Mouse (Mus musculus): ENCODE results near the gene Plb1. TPM values are rescaled to one million over a fixed set of nuclear protein-coding genes. Genes with fewer than 3 reads are reported as not detected.

Plb1 gene
- polyA plus RNA-seq, 1 experiment: 8.7 TPM

DNA sequence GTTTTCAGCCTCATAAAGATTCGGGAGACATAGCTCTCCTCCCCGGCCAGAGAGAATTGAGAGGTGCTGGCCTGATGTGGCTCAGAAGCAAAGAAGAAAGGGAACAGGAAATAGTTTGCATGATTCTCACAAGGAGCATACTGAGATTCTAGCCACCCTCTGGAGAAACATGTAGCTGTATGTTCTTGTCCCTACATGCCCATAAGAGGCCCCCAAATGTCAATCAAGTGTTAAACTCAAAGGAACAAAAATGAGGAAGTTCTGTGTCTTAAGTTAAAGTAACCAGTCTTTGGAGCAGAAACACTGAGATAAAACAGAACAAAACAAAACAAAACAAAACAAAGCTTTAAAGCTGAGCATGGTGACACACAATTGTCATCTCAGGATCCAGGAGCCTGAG lies 6.8 kb downstream of the Plb1 start:
- H3K4me3 ChIP-seq (ENCODE audit: control insufficient read depth, insufficient read depth, low read length): no peak overlapping the region
- 42% methylated on average over 2 of the region's 2 CpGs for WGBS
- H3K4me1 ChIP-seq (replicated peaks; ENCODE audit: control insufficient read depth, insufficient read depth, low read length): no peaks in the 10 kb centered on the region
- no peaks in the 10 kb centered on the region for H3K36me3 ChIP-seq (ENCODE audit: control insufficient read depth, insufficient read depth, low read length)
- no peak for DNase-seq
- no peak overlapping the region for H3K27ac ChIP-seq (ENCODE audit: control insufficient read depth, insufficient read depth, low read length)
- H3K27me3 ChIP-seq (ENCODE audit: control insufficient read depth, insufficient read depth, low read length): no peaks in the 10 kb centered on the region
- TF ChIP-seq CTCF (IDR thresholded peaks at IDR 0.05; ENCODE audit: borderline replicate concordance, control insufficient read depth, extremely low read depth, insufficient read depth, low read length, poor library complexity) (no peak), POLR2A (IDR thresholded peaks at IDR 0.05; ENCODE audit: control insufficient read depth, extremely low read depth, insufficient read depth, low read length, poor library complexity) (no peak)

DNA sequence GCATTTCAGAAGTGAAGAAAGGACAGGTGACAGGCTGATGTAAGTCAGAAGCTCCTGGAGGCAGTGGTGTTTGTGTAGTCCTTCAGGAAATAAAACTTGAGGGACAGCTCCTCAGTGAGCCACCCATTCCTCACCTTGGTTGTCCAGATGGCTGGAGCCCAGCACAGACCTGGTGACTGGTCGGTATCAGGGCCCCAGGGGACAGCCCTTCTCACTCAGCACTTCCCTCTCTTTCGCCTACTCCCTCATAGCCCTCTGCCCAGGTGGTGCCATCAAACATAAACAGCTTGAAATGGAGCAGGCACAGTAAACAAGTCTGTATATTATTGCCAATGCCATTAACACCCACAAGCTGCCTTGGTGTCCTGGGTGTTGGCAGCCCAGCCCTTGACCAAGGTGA lies 8.2 kb downstream of the Plb1 start:
- H3K36me3 ChIP-seq (ENCODE audit: control insufficient read depth, insufficient read depth, low read length): no peaks in the 10 kb centered on the region
- 78% methylated on average over 2 of the region's 2 CpGs for WGBS
- no peak for DNase-seq
- TF ChIP-seq CTCF (IDR thresholded peaks at IDR 0.05; ENCODE audit: borderline replicate concordance, control insufficient read depth, extremely low read depth, insufficient read depth, low read length, poor library complexity): no peak
- TF ChIP-seq POLR2A (IDR thresholded peaks at IDR 0.05; ENCODE audit: control insufficient read depth, extremely low read depth, insufficient read depth, low read length, poor library complexity): no peak
- no peaks in the 10 kb centered on the region for H3K4me1 ChIP-seq (replicated peaks; ENCODE audit: control insufficient read depth, insufficient read depth, low read length)
- H3K27ac ChIP-seq (ENCODE audit: control insufficient read depth, insufficient read depth, low read length): no peak overlapping the region
- H3K27me3 ChIP-seq (ENCODE audit: control insufficient read depth, insufficient read depth, low read length): no peaks in the 10 kb centered on the region
- no peak overlapping the region for H3K4me3 ChIP-seq (ENCODE audit: control insufficient read depth, insufficient read depth, low read length)

DNA sequence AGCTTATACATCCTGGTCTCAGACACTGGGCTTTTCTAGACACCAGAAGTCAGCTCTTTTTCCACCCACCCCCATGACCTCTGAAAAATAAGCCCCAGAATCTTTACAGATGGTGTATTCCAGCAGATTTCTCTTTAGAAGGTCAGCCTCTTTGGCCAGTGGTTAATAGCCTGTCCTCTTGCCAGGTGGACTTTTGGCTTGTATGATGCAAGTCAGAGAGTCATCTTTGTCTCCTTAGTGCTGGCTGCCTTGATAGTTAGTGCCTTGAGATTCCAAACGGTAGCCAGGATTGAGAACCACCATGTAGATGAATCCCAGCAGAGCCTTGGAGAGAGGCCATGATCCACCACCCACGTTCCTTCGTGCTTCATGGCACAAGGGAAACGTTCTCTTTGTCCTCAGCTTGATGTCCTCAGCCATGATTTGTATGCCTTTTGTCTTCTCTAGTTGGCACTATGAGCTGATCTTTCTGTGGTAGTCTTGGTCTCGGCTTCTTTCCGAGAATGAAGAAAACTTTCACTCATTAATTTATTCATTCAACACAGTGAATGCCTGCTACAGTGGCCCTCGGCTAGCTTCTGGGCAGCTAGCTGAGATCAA lies 10.9 kb downstream of the Plb1 start:
- Histone ChIP-seq H3K4me1 (replicated peaks; ENCODE audit: control insufficient read depth, insufficient read depth, low read length) (no peaks in the 10 kb centered on the region), H3K27ac (ENCODE audit: control insufficient read depth, insufficient read depth, low read length) (no peak overlapping the region), H3K36me3 (ENCODE audit: control insufficient read depth, insufficient read depth, low read length) (no peaks in the 10 kb centered on the region), H3K4me3 (ENCODE audit: control insufficient read depth, insufficient read depth, low read length) (no peak overlapping the region), H3K27me3 (ENCODE audit: control insufficient read depth, insufficient read depth, low read length) (no peaks in the 10 kb centered on the region)
- no peak for DNase-seq
- TF ChIP-seq CTCF (IDR thresholded peaks at IDR 0.05; ENCODE audit: borderline replicate concordance, control insufficient read depth, extremely low read depth, insufficient read depth, low read length, poor library complexity) (no peak), POLR2A (IDR thresholded peaks at IDR 0.05; ENCODE audit: control insufficient read depth, extremely low read depth, insufficient read depth, low read length, poor library complexity) (no peak)
- 86% methylated on average over 7 of the region's 7 CpGs for WGBS

DNA sequence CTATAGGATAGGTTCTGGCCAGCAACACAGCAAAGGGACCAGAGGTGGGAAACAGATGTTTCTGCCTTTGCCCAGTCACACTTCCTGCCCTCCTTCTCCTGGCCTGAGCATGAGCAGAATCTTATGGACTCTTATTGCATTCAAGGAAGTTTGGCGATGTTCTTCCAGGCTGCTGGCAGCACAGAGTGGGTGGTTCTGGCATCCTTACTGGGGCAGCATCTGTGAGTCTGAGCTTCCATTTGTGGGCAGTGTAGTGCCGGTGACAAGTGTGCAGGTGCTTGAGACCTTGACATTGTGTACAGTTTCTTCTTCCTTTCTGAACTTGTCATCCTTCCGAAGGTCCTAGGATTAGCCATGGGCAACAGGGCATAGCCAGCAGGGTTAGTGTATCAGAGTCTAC lies 12.9 kb downstream of the Plb1 start:
- H3K27ac ChIP-seq (ENCODE audit: control insufficient read depth, insufficient read depth, low read length): no peak overlapping the region
- TF ChIP-seq CTCF (IDR thresholded peaks at IDR 0.05; ENCODE audit: borderline replicate concordance, control insufficient read depth, extremely low read depth, insufficient read depth, low read length, poor library complexity): no peak
- no peak for TF ChIP-seq POLR2A (IDR thresholded peaks at IDR 0.05; ENCODE audit: control insufficient read depth, extremely low read depth, insufficient read depth, low read length, poor library complexity)
- H3K36me3 ChIP-seq (ENCODE audit: control insufficient read depth, insufficient read depth, low read length): no peaks in the 10 kb centered on the region
- H3K4me1 ChIP-seq (replicated peaks; ENCODE audit: control insufficient read depth, insufficient read depth, low read length): no peaks in the 10 kb centered on the region
- no peak for DNase-seq
- no peaks in the 10 kb centered on the region for H3K27me3 ChIP-seq (ENCODE audit: control insufficient read depth, insufficient read depth, low read length)
- no peak overlapping the region for H3K4me3 ChIP-seq (ENCODE audit: control insufficient read depth, insufficient read depth, low read length)
- 69% methylated on average over 3 of the region's 3 CpGs for WGBS

DNA sequence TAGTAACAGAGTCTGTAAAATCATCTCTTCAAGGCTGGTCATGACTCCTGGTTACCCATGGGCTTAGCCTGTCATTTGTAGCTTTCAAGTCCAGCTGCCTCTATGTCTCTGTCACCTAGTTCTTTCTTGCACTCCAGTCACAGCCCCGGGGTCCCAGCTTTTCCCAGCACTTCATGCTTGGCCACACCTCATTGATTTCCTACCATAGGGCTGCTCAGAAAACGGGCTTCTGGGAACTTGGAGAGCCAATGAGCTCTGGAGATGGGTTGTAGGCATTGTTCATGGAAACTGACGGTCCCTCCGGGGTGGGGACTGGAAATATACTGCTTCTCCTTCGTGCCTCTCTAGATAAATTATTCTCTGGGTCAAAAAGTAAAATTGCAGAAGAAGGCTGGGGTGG lies 28.2 kb downstream of the Plb1 start:
- no peak for TF ChIP-seq POLR2A (IDR thresholded peaks at IDR 0.05; ENCODE audit: control insufficient read depth, extremely low read depth, insufficient read depth, low read length, poor library complexity)
- TF ChIP-seq CTCF (IDR thresholded peaks at IDR 0.05; ENCODE audit: borderline replicate concordance, control insufficient read depth, extremely low read depth, insufficient read depth, low read length, poor library complexity): no peak
- no peaks in the 10 kb centered on the region for H3K36me3 ChIP-seq (ENCODE audit: control insufficient read depth, insufficient read depth, low read length)
- WGBS: 70% methylated on average over 5 of the region's 5 CpGs
- no peak overlapping the region for H3K4me3 ChIP-seq (ENCODE audit: control insufficient read depth, insufficient read depth, low read length)
- DNase-seq: no peak
- no peaks in the 10 kb centered on the region for H3K4me1 ChIP-seq (replicated peaks; ENCODE audit: control insufficient read depth, insufficient read depth, low read length)
- H3K27ac ChIP-seq (ENCODE audit: control insufficient read depth, insufficient read depth, low read length): no peak overlapping the region
- H3K27me3 ChIP-seq (ENCODE audit: control insufficient read depth, insufficient read depth, low read length): no peaks in the 10 kb centered on the region

DNA sequence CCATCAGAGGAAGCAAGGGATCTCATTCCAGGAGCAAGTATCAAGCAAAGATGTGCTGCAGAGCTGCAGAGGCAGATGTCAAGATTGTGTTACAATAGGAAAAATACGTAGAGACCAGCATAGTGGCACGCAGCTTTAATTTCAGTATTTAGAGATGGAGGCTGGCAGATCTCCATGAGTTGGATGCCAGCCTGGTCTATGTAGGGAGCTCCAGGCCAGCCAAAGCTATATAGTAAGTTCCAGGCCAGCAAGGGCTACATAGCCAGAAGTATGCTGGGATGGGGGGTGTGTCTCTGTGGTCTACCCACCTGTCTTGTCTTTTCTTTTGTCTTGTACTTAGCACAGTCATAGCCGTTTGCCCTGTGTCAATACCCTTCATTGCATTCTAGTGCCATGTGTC lies 28.7 kb downstream of the Plb1 start:
- H3K4me1 ChIP-seq (replicated peaks; ENCODE audit: control insufficient read depth, insufficient read depth, low read length): no peaks in the 10 kb centered on the region
- H3K27ac ChIP-seq (ENCODE audit: control insufficient read depth, insufficient read depth, low read length): no peak overlapping the region
- DNase-seq: no peak
- no peaks in the 10 kb centered on the region for H3K27me3 ChIP-seq (ENCODE audit: control insufficient read depth, insufficient read depth, low read length)
- H3K4me3 ChIP-seq (ENCODE audit: control insufficient read depth, insufficient read depth, low read length): no peak overlapping the region
- 94% methylated on average over 3 of the region's 3 CpGs for WGBS
- H3K36me3 ChIP-seq (ENCODE audit: control insufficient read depth, insufficient read depth, low read length): no peaks in the 10 kb centered on the region
- no peak for TF ChIP-seq CTCF (IDR thresholded peaks at IDR 0.05; ENCODE audit: borderline replicate concordance, control insufficient read depth, extremely low read depth, insufficient read depth, low read length, poor library complexity)
- no peak for TF ChIP-seq POLR2A (IDR thresholded peaks at IDR 0.05; ENCODE audit: control insufficient read depth, extremely low read depth, insufficient read depth, low read length, poor library complexity)

DNA sequence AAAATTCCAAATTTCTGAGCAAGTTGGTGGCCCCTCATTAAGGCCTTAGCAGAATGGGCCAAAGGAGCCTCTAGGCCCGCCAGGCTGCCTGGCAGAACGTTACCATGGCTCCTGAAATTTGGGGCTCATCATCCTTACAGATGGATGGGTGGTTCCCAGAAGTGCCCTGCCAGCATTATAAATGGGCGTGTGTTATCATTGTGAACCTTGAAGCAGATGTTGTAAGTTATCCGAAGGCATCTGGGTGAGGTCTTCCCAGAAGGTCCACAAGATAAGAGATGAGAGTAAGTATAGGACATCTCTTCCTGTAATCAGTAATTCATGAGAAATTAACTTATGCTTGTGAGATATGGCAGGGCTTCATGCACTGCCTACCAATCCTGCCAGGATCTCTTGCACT lies 30.0 kb downstream of the Plb1 start:
- 92% methylated on average over 4 of the region's 4 CpGs for WGBS
- Histone ChIP-seq H3K4me3 (ENCODE audit: control insufficient read depth, insufficient read depth, low read length) (no peak overlapping the region), H3K36me3 (ENCODE audit: control insufficient read depth, insufficient read depth, low read length) (no peaks in the 10 kb centered on the region), H3K27me3 (ENCODE audit: control insufficient read depth, insufficient read depth, low read length) (no peaks in the 10 kb centered on the region), H3K4me1 (replicated peaks; ENCODE audit: control insufficient read depth, insufficient read depth, low read length) (no peaks in the 10 kb centered on the region), H3K27ac (ENCODE audit: control insufficient read depth, insufficient read depth, low read length) (no peak overlapping the region)
- DNase-seq: no peak
- no peak for TF ChIP-seq CTCF (IDR thresholded peaks at IDR 0.05; ENCODE audit: borderline replicate concordance, control insufficient read depth, extremely low read depth, insufficient read depth, low read length, poor library complexity)
- no peak for TF ChIP-seq POLR2A (IDR thresholded peaks at IDR 0.05; ENCODE audit: control insufficient read depth, extremely low read depth, insufficient read depth, low read length, poor library complexity)
